Mouse (Mus musculus): Measurements from ENCODE around the gene Tiprl. TPM values are rescaled to one million over a fixed set of nuclear protein-coding genes. Genes with fewer than 3 reads are reported as not detected.
A peak's percentile ranks its signal among the peaks of the same experiment; 100 is the strongest.

Tiprl gene
- polyA plus RNA-seq, 2 experiments from 2014 or later = 112 to 127 TPM

DNA sequence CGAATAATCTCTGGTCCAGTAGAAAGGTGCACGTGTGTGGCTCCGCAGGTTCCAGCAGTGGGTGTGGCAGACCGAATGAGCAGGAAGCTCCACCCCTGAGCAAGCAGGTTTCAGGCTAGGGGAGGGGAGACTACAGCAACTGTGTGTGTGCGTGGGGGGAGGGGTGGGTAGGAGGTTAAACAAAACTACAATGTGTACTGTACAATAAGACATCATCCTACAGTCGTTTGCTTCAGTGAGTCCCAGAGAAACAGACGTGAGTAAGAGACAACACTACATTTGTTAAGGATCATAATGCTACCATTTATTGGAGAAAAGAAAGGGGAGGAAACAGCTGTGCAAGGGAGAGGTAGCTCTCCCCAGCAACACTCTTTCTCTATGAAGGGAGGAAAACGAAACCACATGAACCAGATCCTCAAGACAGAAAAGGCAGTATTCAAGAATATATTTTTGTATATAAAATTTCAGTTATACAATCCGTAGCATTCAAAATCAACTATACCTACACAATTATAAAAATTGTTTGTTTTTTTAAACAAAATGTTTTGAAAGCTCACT, 62.7 kb downstream of the Tiprl start:
- ATAC-seq = peak; percentile 85

DNA sequence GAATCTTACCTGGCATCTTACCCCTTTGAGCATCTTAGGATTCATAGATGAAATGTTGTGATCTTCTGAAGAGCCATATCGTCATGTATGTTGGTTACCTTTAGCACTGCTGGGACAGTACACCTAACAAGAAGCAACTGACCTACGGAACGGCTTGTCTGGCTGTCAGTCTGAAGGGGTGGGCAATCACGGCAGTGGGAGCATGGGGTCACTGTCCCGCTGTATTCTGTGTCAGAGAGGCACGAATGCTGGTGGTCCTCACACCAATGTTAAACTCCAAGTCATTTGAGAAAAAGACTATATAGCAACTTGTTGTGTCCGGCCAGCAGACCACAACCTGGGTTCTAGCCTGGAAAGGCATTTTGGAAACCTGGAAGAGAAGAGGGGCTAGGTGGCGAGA, 65.5 kb downstream of the Tiprl start:
- no peak for ATAC-seq

DNA sequence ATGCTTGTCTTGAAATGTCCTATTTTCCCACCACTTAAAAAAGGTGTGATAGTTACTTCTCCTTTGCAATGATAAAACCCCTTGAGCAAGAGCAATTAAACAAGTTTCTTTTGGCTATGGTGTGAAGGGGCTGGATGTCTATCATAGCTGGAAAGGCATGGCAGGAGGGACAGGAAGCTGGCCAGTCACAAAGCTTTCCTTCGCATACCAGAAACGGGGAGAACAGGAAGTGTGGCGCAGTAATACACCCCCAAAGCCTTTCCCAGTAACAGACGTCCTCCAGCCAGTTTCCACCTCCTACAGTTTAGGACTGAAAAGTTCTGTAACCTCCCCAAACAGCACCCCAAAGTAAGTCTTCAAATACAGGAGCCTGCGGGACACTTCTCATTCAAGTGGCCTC, 66.6 kb downstream of the Tiprl start:
- no peak for ATAC-seq

DNA sequence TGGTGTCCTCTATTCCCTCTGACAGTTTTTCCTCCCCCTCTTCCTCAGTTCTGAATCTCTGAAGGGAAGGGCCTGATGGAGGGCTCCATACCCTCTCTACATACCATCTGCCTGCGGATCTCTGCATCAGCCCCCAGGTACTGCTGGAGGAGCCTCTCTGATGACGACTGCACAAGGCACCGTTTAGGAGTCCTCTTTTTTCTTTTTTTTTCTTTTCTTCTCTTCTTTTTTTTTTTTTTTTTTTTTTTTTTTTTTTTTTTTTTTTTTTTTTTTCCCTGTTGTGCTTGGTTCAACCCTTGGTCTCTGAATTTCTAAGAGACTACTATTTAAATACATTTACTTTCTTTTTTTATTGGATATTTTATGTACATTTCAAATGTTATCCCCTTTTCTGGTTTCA, 67.3 kb downstream of the Tiprl start:
- ATAC-seq = no peak

DNA sequence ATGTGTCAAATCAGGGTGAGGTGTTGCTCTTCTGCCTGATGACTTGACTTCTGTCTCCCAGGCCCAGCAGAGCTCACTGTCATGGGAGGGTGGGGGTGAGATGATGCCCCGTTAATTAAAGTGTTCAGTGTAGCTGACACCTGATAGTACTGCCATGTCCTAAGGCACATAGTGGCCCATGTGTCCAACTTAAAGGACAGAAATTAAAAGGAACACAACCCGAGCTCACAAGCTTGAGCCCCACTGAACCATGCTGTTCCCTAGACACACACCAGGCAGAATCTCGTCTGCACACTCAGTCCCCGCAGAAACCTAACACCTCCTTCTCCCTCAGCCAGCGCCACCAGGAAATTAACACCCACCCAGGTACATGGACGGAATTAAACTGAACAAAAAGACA, 71.9 kb downstream of the Tiprl start:
- ATAC-seq = no peak

Other genes starting within 250 kb of the Tiprl start
- not detected for gene Tbx19, start 76.2 kb downstream of the Tiprl start, polyA plus RNA-seq (2017; shearing (Covaris generic))
- gene Sft2d2, start 42.6 kb downstream of the Tiprl start, polyA plus RNA-seq (2017; shearing (Covaris generic)) = 10 to 100 TPM; 25.2 to 34.2 TPM
- gene Gpr161, start 58.8 kb upstream of the Tiprl start, polyA plus RNA-seq (2017; shearing (Covaris generic)) = under 1 TPM in 1 of 2 experiments, not detected in 1; 0.09 TPM
- gene Dcaf6, start 223.5 kb upstream of the Tiprl start, polyA plus RNA-seq (2017; shearing (Covaris generic)) = 1 to 10 TPM; 6.0 to 10.0 TPM
- 10 to 100 TPM; 56.4 to 76.8 TPM for gene Mpc2, start 223.6 kb upstream of the Tiprl start, polyA plus RNA-seq (2017; shearing (Covaris generic))
- under 1 TPM in 1 of 2 experiments, not detected in 1; 0.51 TPM for gene Adcy10, start 248.2 kb upstream of the Tiprl start, polyA plus RNA-seq (2017; shearing (Covaris generic))